Mouse (Mus musculus): ENCODE data around the gene Ube2j1. TPM values are rescaled to one million over a fixed set of nuclear protein-coding genes. Genes with fewer than 3 reads are reported as not detected.

The Ube2j1 gene
- polyA plus RNA-seq, 2 experiments = 13.3 to 35.9 TPM

GRCm38 (mm10) chr4:33074406-33074805, 43.2 kb downstream of the Ube2j1 start:
- H3K27me3 ChIP-seq (ENCODE audit: control insufficient read depth, insufficient read depth, low read length) = no peaks in the 10 kb centered on the region
- no peak for TF ChIP-seq EP300 (IDR thresholded peaks at IDR 0.05; ENCODE audit: low read depth)
- TF ChIP-seq CTCF (IDR thresholded peaks at IDR 0.05; ENCODE audit: low read depth) = no peak
- 59% methylated on average over 4 of the region's 4 CpGs for WGBS (ENCODE audit: insufficient replicate concordance)

GRCm38 (mm10) chr4:33074851-33075250, 43.6 kb downstream of the Ube2j1 start:
- TF ChIP-seq EP300 (IDR thresholded peaks at IDR 0.05; ENCODE audit: low read depth) = no peak
- no peak for TF ChIP-seq CTCF (IDR thresholded peaks at IDR 0.05; ENCODE audit: low read depth)
- no peak for ATAC-seq (ENCODE audit: insufficient read depth)
- peaks cover 8 to 14% of the 10 kb centered on the region in 2 experiments for H3K4me1 ChIP-seq (replicated peaks; ENCODE audit: control insufficient read depth in 2 of 2, insufficient read depth in 2 of 2, low read length in 1 of 2)
- no peaks in the 10 kb centered on the region for H3K9me3 ChIP-seq (ENCODE audit: control insufficient read depth, low read length)
- no peak overlapping the region for H3K27ac ChIP-seq
- no peaks in the 10 kb centered on the region for H3K27me3 ChIP-seq (ENCODE audit: control insufficient read depth, insufficient read depth, low read length)
- no peak overlapping the region for H3K9ac ChIP-seq (replicated peaks)
- H3K4me2 ChIP-seq (ENCODE audit: low read depth) = no peak overlapping the region
- 57% methylated on average over 5 of the region's 5 CpGs for WGBS (ENCODE audit: insufficient replicate concordance)
- DNase-seq (ENCODE audit: low read depth in 3 of 3, low spot score in 3 of 3) = no peak
- H3K4me3 ChIP-seq (ENCODE audit: insufficient read depth in 1 of 2, low read depth in 2 of 2, low read length in 2 of 2) = no peak overlapping the region
- H3K36me3 ChIP-seq (replicated peaks; ENCODE audit: control insufficient read depth, insufficient read depth, low read depth) = no peaks in the 10 kb centered on the region

More at GRCm38 (mm10) chr4:33074406-33074805, 43.2 kb downstream of the Ube2j1 start:
- Histone ChIP-seq H3K9me3 (ENCODE audit: control insufficient read depth, low read length) (no peaks in the 10 kb centered on the region), H3K4me1 (replicated peaks; ENCODE audit: control insufficient read depth in 2 of 2, insufficient read depth in 2 of 2, low read length in 1 of 2) (peaks cover 8 to 14% of the 10 kb centered on the region in 2 experiments), H3K9ac (replicated peaks) (no peak overlapping the region), H3K36me3 (replicated peaks; ENCODE audit: control insufficient read depth, insufficient read depth, low read depth) (no peaks in the 10 kb centered on the region), H3K27ac (no peak overlapping the region), H3K4me3 (ENCODE audit: insufficient read depth in 1 of 2, low read depth in 2 of 2, low read length in 2 of 2) (no peak overlapping the region), H3K4me2 (ENCODE audit: low read depth) (no peak overlapping the region)
- DNase-seq (ENCODE audit: low read depth in 3 of 3, low spot score in 3 of 3) (no peak), ATAC-seq (ENCODE audit: insufficient read depth) (no peak)

GRCm38 (mm10) chr4:33075776-33076524, 44.7 kb downstream of the Ube2j1 start:
- H3K27me3 ChIP-seq (ENCODE audit: control insufficient read depth, insufficient read depth, low read length) = no peaks in the 10 kb centered on the region
- H3K9me3 ChIP-seq (ENCODE audit: control insufficient read depth, low read length) = no peaks in the 10 kb centered on the region
- ATAC-seq (ENCODE audit: insufficient read depth) (no peak), DNase-seq (ENCODE audit: low read depth in 3 of 3, low spot score in 3 of 3) (peak in 1 of 3 experiments; percentile 6)
- H3K9ac ChIP-seq (replicated peaks) = no peak overlapping the region
- 58% methylated on average over 5 of the region's 5 CpGs for WGBS (ENCODE audit: insufficient replicate concordance)
- no peak for TF ChIP-seq EP300 (IDR thresholded peaks at IDR 0.05; ENCODE audit: low read depth)
- TF ChIP-seq CTCF (IDR thresholded peaks at IDR 0.05; ENCODE audit: low read depth) = no peak
- no peak overlapping the region for H3K4me3 ChIP-seq (ENCODE audit: insufficient read depth in 1 of 2, low read depth in 2 of 2, low read length in 2 of 2)
- H3K4me2 ChIP-seq (ENCODE audit: low read depth) = no peak overlapping the region
- H3K27ac ChIP-seq = no peak overlapping the region
- no peaks in the 10 kb centered on the region for H3K36me3 ChIP-seq (replicated peaks; ENCODE audit: control insufficient read depth, insufficient read depth, low read depth)
- peaks cover 8 to 14% of the 10 kb centered on the region in 2 experiments for H3K4me1 ChIP-seq (replicated peaks; ENCODE audit: control insufficient read depth in 2 of 2, insufficient read depth in 2 of 2, low read length in 1 of 2)

GRCm38 (mm10) chr4:33077161-33077560, 45.9 kb downstream of the Ube2j1 start:
- 67% methylated on average over 11 of the region's 11 CpGs for WGBS (ENCODE audit: insufficient replicate concordance)
- H3K9ac ChIP-seq (replicated peaks) = no peak overlapping the region

GRCm38 (mm10) chr4:33077724-33078123, 46.5 kb downstream of the Ube2j1 start:
- WGBS (ENCODE audit: insufficient replicate concordance) = 35% methylated on average over 8 of the region's 8 CpGs
- Histone ChIP-seq H3K4me2 (ENCODE audit: low read depth) (no peak overlapping the region), H3K27ac (no peak overlapping the region), H3K9ac (replicated peaks) (no peak overlapping the region), H3K36me3 (replicated peaks; ENCODE audit: control insufficient read depth, insufficient read depth, low read depth) (no peaks in the 10 kb centered on the region), H3K4me1 (replicated peaks; ENCODE audit: control insufficient read depth in 2 of 2, insufficient read depth in 2 of 2, low read length in 1 of 2) (peaks cover 3 to 5% of the 10 kb centered on the region in 2 experiments; a peak in 3 of 4 replicates), H3K27me3 (ENCODE audit: control insufficient read depth, insufficient read depth, low read length) (no peaks in the 10 kb centered on the region), H3K4me3 (ENCODE audit: insufficient read depth in 1 of 2, low read depth in 2 of 2, low read length in 2 of 2) (no peak overlapping the region), H3K9me3 (ENCODE audit: control insufficient read depth, low read length) (no peaks in the 10 kb centered on the region)
- TF ChIP-seq CTCF (IDR thresholded peaks at IDR 0.05; ENCODE audit: low read depth) (no peak), EP300 (IDR thresholded peaks at IDR 0.05; ENCODE audit: low read depth) (no peak)
- DNase-seq (ENCODE audit: low read depth in 3 of 3, low spot score in 3 of 3) = no peak
- ATAC-seq (ENCODE audit: insufficient read depth) = no peak

More at GRCm38 (mm10) chr4:33077161-33077560, 45.9 kb downstream of the Ube2j1 start:
- H3K36me3 ChIP-seq (replicated peaks; ENCODE audit: control insufficient read depth, insufficient read depth, low read depth) = no peaks in the 10 kb centered on the region
- H3K27me3 ChIP-seq (ENCODE audit: control insufficient read depth, insufficient read depth, low read length) = no peaks in the 10 kb centered on the region
- ATAC-seq (ENCODE audit: insufficient read depth) (no peak), DNase-seq (ENCODE audit: low read depth in 3 of 3, low spot score in 3 of 3) (no peak)
- TF ChIP-seq CTCF (IDR thresholded peaks at IDR 0.05; ENCODE audit: low read depth) = no peak
- no peak for TF ChIP-seq EP300 (IDR thresholded peaks at IDR 0.05; ENCODE audit: low read depth)
- H3K4me3 ChIP-seq (ENCODE audit: insufficient read depth in 1 of 2, low read depth in 2 of 2, low read length in 2 of 2) = no peak overlapping the region
- H3K27ac ChIP-seq = no peak overlapping the region
- H3K4me2 ChIP-seq (ENCODE audit: low read depth) = no peak overlapping the region
- H3K9me3 ChIP-seq (ENCODE audit: control insufficient read depth, low read length) = no peaks in the 10 kb centered on the region
- peaks cover 8 to 10% of the 10 kb centered on the region in 2 experiments for H3K4me1 ChIP-seq (replicated peaks; ENCODE audit: control insufficient read depth in 2 of 2, insufficient read depth in 2 of 2, low read length in 1 of 2)
